Mouse (Mus musculus) E14TG2a.4 (cell line): ENCODE measurements around the gene Cd28.

ENCODE experiments used
- H3K27me3 ChIP-seq: 2 replicates; pipeline ENCODE4 v1.6.1; 2014; ENCODE audit warnings: low read length, control low read depth; ENCODE audit not compliant: insufficient read depth
- H3K36me3 ChIP-seq: 2 replicates; pipeline ENCODE4 v1.6.1; 2014; ENCODE audit warnings: low read length, control low read depth; ENCODE audit not compliant: insufficient read depth
- H3K4me1 ChIP-seq: replicated peaks from 2 replicates; pipeline ENCODE4 v1.6.1; 2014; ENCODE audit warnings: low read depth, low read length, control low read depth
- H3K4me3 ChIP-seq: replicated peaks from 2 replicates; pipeline ENCODE4 v1.5.1; 2014; ENCODE audit warnings: mild to moderate bottlenecking, low read length
- H3K9me3 ChIP-seq: 2 replicates; pipeline ENCODE4 v1.6.1; 2014; ENCODE audit warnings: low read length, control low read depth
- POU5F1 ChIP-seq: IDR thresholded peaks from 2 replicates; pipeline ENCODE4 v1.6.1; 2014; ENCODE audit warnings: low read length, borderline replicate concordance

Gene Cd28

GRCm38 (mm10) chr1:60821590-60821989 lies 105.0 kb downstream of the Cd28 start:
- Histone ChIP-seq H3K27me3 (no peaks in the 10 kb centered on the region), H3K36me3 (no peaks in the 10 kb centered on the region), H3K4me3 (no peak overlapping the region), H3K9me3 (0 out of 2 replicates have a peak, but pooled peaks cover 3% of the 10 kb centered on the region), H3K4me1 (peaks cover 71% of the 10 kb centered on the region)
- no peak for TF ChIP-seq POU5F1
